Mouse (Mus musculus) CH12.LX (cell line): Measurements from ENCODE around the gene Tspo2.

ENCODE experiments used
- BHLHE40 ChIP-seq: IDR thresholded peaks from 2 replicates; pipeline ENCODE4 v1.6.1; 2011; ENCODE audit warnings: mild to moderate bottlenecking, low read depth, low read length, improper control_type of control experiment
- CTCF ChIP-seq, 2 experiments: IDR thresholded peaks in 1 of 2; conservative IDR thresholded peaks in 1 of 2; 2 replicates each; pipeline ENCODE4 v1.5.1; 2011 to 2012; ENCODE audit warnings: low read depth in 2 of 2, low read length in 2 of 2, improper control_type of control experiment in 1 of 2, inconsistent platforms in 1 of 2, mild to moderate bottlenecking in 1 of 2, moderate library complexity in 1 of 2
- EP300 ChIP-seq: IDR thresholded peaks from 2 replicates; pipeline ENCODE4 v1.6.1; 2011; ENCODE audit warnings: low read length, improper control_type of control experiment
- HCFC1 ChIP-seq: IDR thresholded peaks from 2 replicates; pipeline ENCODE4 v1.6.1; 2012; ENCODE audit warnings: low read depth, mild to moderate bottlenecking, inconsistent platforms, low read length, improper control_type of control experiment
- KAT2A ChIP-seq: IDR thresholded peaks from 2 replicates; pipeline ENCODE4 v1.6.1; 2012; ENCODE audit warnings: low read length, improper control_type of control experiment, inconsistent platforms; ENCODE audit not compliant: insufficient replicate concordance
- MAZ ChIP-seq: IDR thresholded peaks from 2 replicates; pipeline ENCODE4 v1.6.1; 2012; ENCODE audit warnings: low read depth, mild to moderate bottlenecking, inconsistent platforms, low read length, improper control_type of control experiment, moderate library complexity
- MXI1 ChIP-seq: IDR thresholded peaks from 2 replicates; pipeline ENCODE4 v1.6.1; 2011; ENCODE audit warnings: mild to moderate bottlenecking, low read depth, low read length, improper control_type of control experiment
- NELFE ChIP-seq: IDR thresholded peaks from 2 replicates; pipeline ENCODE4 v1.6.1; 2011; ENCODE audit warnings: low read depth, low read length, improper control_type of control experiment
- POLR2A ChIP-seq: IDR thresholded peaks from 2 replicates; pipeline ENCODE4 v1.6.1; 2011; ENCODE audit warnings: low read depth, mild to moderate bottlenecking, improper control_type of control experiment, low read length
- RAD21 ChIP-seq: IDR thresholded peaks from 2 replicates; pipeline ENCODE4 v1.6.1; 2011; ENCODE audit warnings: low read depth, mild to moderate bottlenecking, low read length, improper control_type of control experiment, moderate library complexity
- RCOR1 ChIP-seq: conservative IDR thresholded peaks from 2 replicates; pipeline ENCODE4 v1.6.1; 2012; ENCODE audit warnings: low read depth, mild to moderate bottlenecking, inconsistent platforms, low read length, improper control_type of control experiment
- USF1 ChIP-seq: IDR thresholded peaks from 2 replicates; pipeline ENCODE4 v1.6.1; 2014; ENCODE audit warnings: low read depth, mild to moderate bottlenecking, inconsistent platforms, low read length, improper control_type of control experiment
- ZKSCAN1 ChIP-seq: IDR thresholded peaks from 2 replicates; pipeline ENCODE4 v1.6.1; 2012; ENCODE audit warnings: low read depth, inconsistent platforms, low read length, improper control_type of control experiment, borderline replicate concordance
- ZNF384 ChIP-seq: IDR thresholded peaks from 2 replicates; pipeline ENCODE4 v1.6.1; 2012; ENCODE audit warnings: low read depth, low read length, improper control_type of control experiment, inconsistent platforms

- TF ChIP-seq CTCF (conservative IDR thresholded peaks at IDR 0.05 in 1 of 2, IDR thresholded peaks at IDR 0.05 in 1 of 2; ENCODE audit: low read depth in 2 of 2, low read length in 2 of 2) (no peak), USF1 (no peak), KAT2A (0 out of 2 replicates have a peak, but pooled peaks have one; percentile 52), ZNF384 (0 out of 2 replicates have a peak, but pooled peaks have one; percentile 16), ZKSCAN1 (no peak), RAD21 (no peak), MAZ (0 out of 2 replicates have a peak, but pooled peaks have one; percentile 32), POLR2A (peak; percentile 1; the same call in 1 of the 2 replicates), MXI1 (peak; percentile 91), HCFC1 (peak; percentile 45; the same call in 1 of the 2 replicates), BHLHE40 (0 out of 2 replicates have a peak, but pooled peaks have one; percentile 33), NELFE (peak; percentile 75), RCOR1 (no peak), EP300 (peak; percentile 18; the same call in 1 of the 2 replicates)
Observed at GRCm38 (mm10) chr17:48408526-48409291, 42.6 kb downstream of the Tspo2 start.
